Mouse (Mus musculus) stomach, embryonic 14.5 days (tissue): ENCODE measurements around the gene Lpar3. TPM values are rescaled to one million over a fixed set of nuclear protein-coding genes. Genes with fewer than 3 reads are reported as not detected.

Source experiments
- ATAC-seq: fragments of 200-750 bp; cut with Nextera tagmentation; 2 replicates; pipeline ENCODE4 v1.8.0; 2017; ENCODE audit warnings: low read depth, moderate TSS enrichment; ENCODE audit not compliant: insufficient number of reproducible peaks, insufficient read depth, low FRiP score
- H3K27ac ChIP-seq: fragments of 300-500 bp; sonication (generic); 2 replicates; pipeline ENCODE4 v1.5.1; 2014; ENCODE audit warnings: mild to moderate bottlenecking, low read length, moderate library complexity, mixed read lengths
- H3K27me3 ChIP-seq: fragments of 300-500 bp; sonication (generic); 2 replicates; pipeline ENCODE4 v1.6.1; 2014; ENCODE audit warnings: low read length, control low read depth, mixed read lengths; ENCODE audit not compliant: control insufficient read depth, insufficient read depth
- H3K36me3 ChIP-seq: fragments of 300-500 bp; sonication (generic); 2 replicates; pipeline ENCODE4 v1.6.1; 2014; ENCODE audit warnings: mild to moderate bottlenecking, control low read depth, low read length, moderate library complexity, mixed read lengths; ENCODE audit not compliant: control insufficient read depth, insufficient read depth
- H3K4me1 ChIP-seq: fragments of 300-500 bp; sonication (generic); 2 replicates; pipeline ENCODE4 v1.6.1; 2014; ENCODE audit warnings: low read length, control low read depth, mixed read lengths; ENCODE audit not compliant: control insufficient read depth, insufficient read depth
- H3K4me2 ChIP-seq: fragments of 300-500 bp; sonication (generic); replicated peaks from 2 replicates; pipeline ENCODE4 v1.6.1; 2014; ENCODE audit warnings: low read depth, low read length, control low read depth
- H3K4me3 ChIP-seq: fragments of 300-500 bp; sonication (generic); 2 replicates; pipeline ENCODE4 v1.5.1; 2014; ENCODE audit warnings: low read depth, low read length, control low read depth
- H3K9ac ChIP-seq: fragments of 300-500 bp; sonication (generic); replicated peaks from 2 replicates; pipeline ENCODE4 v1.6.1; 2014; ENCODE audit warnings: low read depth, mild to moderate bottlenecking, control low read depth, low read length, moderate library complexity, mixed read lengths
- H3K9me3 ChIP-seq: fragments of 300-500 bp; sonication (generic); 2 replicates; pipeline ENCODE4 v1.6.1; 2016; ENCODE audit warnings: low read depth, low read length, control low read depth; ENCODE audit not compliant: control insufficient read depth
- WGBS: fragments of 180-500 bp; shearing (Covaris S2); extraction: QIAGEN DNeasy Blood & Tissue Kit; methylation state at CpG from one replicate; pipeline ENCODE4 v1.1.7; 2014; 5-methylcytosine and 5-hydroxymethylcytosine counted together
- polyA plus RNA-seq: library from polyadenylated mRNA; unstranded; fragments of >200 nt; fragmentation: Nextera tagmentation; extraction: Ambion mirVana; gene quantifications from 2 replicates; pipeline ENCODE4 v1.2.1, GENCODE M21; 2014

The Lpar3 gene
- polyA plus RNA-seq, 1 experiment from 2014 or later = 1.2 TPM

DNA sequence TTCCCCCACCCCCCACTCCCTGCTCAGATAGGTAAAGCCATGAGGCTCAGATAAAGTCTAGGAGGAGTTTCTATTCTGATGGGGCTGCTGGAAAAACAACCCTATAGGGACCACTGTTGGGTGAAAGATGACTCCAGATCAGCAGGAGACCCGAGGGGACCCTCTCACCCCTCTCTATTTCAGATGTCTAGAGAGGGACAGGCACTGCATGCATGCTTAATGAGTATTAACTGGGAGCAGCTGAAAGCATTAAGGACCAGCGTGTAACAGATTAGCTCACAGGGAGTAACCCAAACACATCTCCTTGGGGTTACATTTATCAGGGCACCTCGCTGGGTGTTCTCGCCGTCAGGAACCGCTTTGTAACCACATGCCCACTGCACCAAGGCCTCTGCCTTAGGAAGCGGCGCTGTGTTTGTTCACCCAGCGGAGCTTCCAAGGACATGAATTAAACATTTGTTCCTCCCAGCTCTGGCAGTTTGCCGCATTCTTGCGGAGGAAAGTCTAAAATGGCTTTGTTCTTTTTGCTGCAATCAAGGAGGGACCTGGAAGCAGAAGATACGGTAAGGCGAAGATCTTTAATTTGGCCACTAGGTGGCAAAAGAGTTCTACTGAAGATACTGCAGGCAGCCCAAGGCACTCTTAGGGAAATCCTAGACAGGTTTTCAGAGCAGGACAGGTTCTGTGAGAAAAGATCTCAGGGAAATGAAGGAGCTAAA, 106.9 kb downstream of the Lpar3 start:
- H3K27ac ChIP-seq = no peak overlapping the region
- 0 out of 2 replicates have a peak overlapping the region, but pooled peaks have one; percentile 26 for H3K9ac ChIP-seq
- H3K36me3 ChIP-seq = no peaks in the 10 kb centered on the region
- H3K9me3 ChIP-seq = no peaks in the 10 kb centered on the region
- peak; percentile 74; the same call in 1 of the 2 replicates for ATAC-seq
- H3K27me3 ChIP-seq = no peaks in the 10 kb centered on the region
- under 1% methylated on average over 13 of the region's 13 CpGs for WGBS
- peak overlapping the region; percentile 29 for H3K4me3 ChIP-seq
- H3K4me2 ChIP-seq = peak overlapping the region; percentile 71
- no peaks in the 10 kb centered on the region for H3K4me1 ChIP-seq

DNA sequence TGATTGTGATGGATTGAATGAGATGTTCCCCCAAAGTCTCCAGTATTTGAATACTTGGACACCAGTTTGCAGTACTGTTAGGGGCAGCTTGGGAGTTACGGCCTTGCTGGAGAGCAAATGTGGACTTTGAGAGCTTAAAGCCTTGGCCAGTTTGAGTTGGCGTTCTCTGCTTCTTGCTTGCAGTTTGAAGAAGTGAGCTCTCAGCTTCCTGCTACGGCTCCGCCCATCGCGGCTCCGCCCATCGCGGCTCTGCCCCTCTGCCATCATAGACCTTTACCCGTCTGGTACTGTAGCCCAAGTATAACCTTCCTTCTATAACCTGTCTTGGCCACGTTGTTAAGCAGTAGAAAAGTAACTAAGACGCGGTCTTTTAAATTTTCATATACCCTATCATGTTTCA, 108.0 kb downstream of the Lpar3 start:
- no peak overlapping the region for H3K9ac ChIP-seq
- H3K9me3 ChIP-seq = no peaks in the 10 kb centered on the region
- WGBS = 17% methylated on average over 13 of the region's 13 CpGs
- H3K27me3 ChIP-seq = no peaks in the 10 kb centered on the region
- 0 out of 2 replicates have a peak overlapping the region, but pooled peaks have one; percentile 29 for H3K4me3 ChIP-seq
- ATAC-seq = no peak
- no peak overlapping the region for H3K27ac ChIP-seq
- H3K36me3 ChIP-seq = no peaks in the 10 kb centered on the region
- peak overlapping the region; percentile 71 for H3K4me2 ChIP-seq
- no peaks in the 10 kb centered on the region for H3K4me1 ChIP-seq

DNA sequence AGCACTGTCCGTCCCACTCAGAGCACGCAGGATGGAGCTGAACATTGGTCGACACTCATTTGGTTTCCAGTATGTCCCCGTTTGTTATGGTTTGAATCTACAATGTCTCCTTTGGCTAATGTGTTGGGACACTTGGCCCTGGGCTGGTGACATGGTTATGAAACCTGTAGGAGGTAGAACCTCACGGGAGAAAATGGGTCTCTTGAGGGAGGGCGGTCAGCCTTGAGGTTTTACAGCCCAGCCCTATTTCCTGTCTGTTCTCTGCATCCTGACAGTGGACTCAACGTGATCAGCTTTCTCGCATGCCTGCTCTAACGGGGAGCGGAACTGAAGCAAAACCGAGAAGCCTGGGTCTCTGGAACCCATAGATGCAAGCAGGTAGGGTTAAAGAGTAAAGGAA, 111.1 kb downstream of the Lpar3 start:
- no peak overlapping the region for H3K4me2 ChIP-seq
- WGBS = 80% methylated on average over 11 of the region's 11 CpGs
- no peaks in the 10 kb centered on the region for H3K27me3 ChIP-seq
- no peaks in the 10 kb centered on the region for H3K4me1 ChIP-seq
- H3K4me3 ChIP-seq = no peak overlapping the region
- no peaks in the 10 kb centered on the region for H3K36me3 ChIP-seq
- no peak overlapping the region for H3K27ac ChIP-seq
- H3K9me3 ChIP-seq = no peaks in the 10 kb centered on the region
- no peak for ATAC-seq
- no peak overlapping the region for H3K9ac ChIP-seq

DNA sequence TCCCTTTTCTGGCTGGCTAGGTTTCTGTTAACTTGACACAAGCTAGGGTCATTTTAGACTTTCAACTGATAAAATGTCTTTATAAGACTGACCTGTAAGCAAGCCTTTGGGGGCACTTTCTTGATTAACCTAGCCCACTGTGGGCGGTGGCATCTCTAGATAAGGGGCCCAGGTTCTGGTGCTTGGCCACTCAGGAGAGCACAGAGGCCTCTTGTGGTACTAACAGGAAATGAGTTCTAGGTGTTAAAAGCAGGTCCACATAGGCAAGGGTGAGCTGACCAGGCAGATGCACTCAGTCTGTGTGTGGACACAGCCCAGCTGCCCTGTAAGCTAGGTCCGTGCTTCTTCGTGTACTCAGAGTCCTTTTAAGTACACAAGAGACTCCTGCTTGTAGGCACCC, 112.5 kb downstream of the Lpar3 start:
- Histone ChIP-seq H3K36me3 (no peaks in the 10 kb centered on the region), H3K9ac (no peak overlapping the region), H3K27me3 (no peaks in the 10 kb centered on the region), H3K4me1 (0 out of 2 replicates have a peak, but pooled peaks cover 6% of the 10 kb centered on the region), H3K9me3 (no peaks in the 10 kb centered on the region), H3K4me3 (no peak overlapping the region), H3K27ac (no peak overlapping the region), H3K4me2 (no peak overlapping the region)
- 81% methylated on average over 3 of the region's 3 CpGs for WGBS
- ATAC-seq = no peak

DNA sequence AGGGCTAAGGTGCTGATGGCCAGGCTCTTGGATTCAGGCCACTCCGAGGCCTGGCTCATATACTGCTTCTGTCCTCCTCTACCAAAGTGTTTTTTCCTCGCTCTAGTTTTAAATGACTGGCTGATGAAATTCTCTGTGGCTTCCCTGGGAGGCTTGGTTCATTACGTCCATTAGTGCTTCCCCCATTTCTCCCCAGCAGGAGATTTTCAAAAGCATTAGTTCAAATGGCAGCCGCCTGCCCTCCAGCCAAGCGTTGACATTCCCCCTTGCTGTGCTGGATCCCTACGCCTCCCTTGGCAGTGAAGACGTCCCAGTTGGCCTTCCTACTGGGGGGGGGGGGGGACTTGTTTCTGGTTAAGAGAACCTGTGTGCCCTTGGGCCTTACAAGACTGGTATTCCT, 113.3 kb downstream of the Lpar3 start:
- Histone ChIP-seq H3K4me1 (0 out of 2 replicates have a peak, but pooled peaks cover 6% of the 10 kb centered on the region), H3K9me3 (no peaks in the 10 kb centered on the region), H3K36me3 (no peaks in the 10 kb centered on the region), H3K4me3 (no peak overlapping the region), H3K27ac (no peak overlapping the region), H3K4me2 (no peak overlapping the region), H3K9ac (no peak overlapping the region), H3K27me3 (no peaks in the 10 kb centered on the region)
- no peak for ATAC-seq
- WGBS = 54% methylated on average over 7 of the region's 7 CpGs

Other genes with a start within 250 kb of the Lpar3 start
- 3.1 and 3.8 TPM in 2 replicates for gene Syde2, start 233.1 kb upstream of the Lpar3 start, polyA plus RNA-seq
- not detected in 2 replicates for gene Wdr63, start 112.8 kb upstream of the Lpar3 start, polyA plus RNA-seq
- gene Mcoln3, start 103.5 kb upstream of the Lpar3 start, polyA plus RNA-seq = 1.4 and 1.8 TPM in 2 replicates
- gene Mcoln2, start 71.1 kb upstream of the Lpar3 start, polyA plus RNA-seq = 1.4 and 1.6 TPM in 2 replicates
- gene Ssx2ip, start 183.7 kb downstream of the Lpar3 start, polyA plus RNA-seq = 24.0 and 28.2 TPM in 2 replicates
- 12.4 and 14.6 TPM in 2 replicates for gene Ctbs, start 228.8 kb downstream of the Lpar3 start, polyA plus RNA-seq